Mouse (Mus musculus): ENCODE measurements around the gene Stx1a. TPM values are rescaled to one million over a fixed set of nuclear protein-coding genes. Genes with fewer than 3 reads are reported as not detected.

Gene Stx1a
- polyA plus RNA-seq, 1 experiment from 2014 or later = 12.9 TPM

- Histone ChIP-seq H3K4me1 (peaks cover 45% of the 10 kb centered on the region), H3K9me3 (no peaks in the 10 kb centered on the region), H3K4me3 (peak overlapping the region; percentile 74), H3K4me2 (peak overlapping the region; percentile 96), H3K27me3 (no peaks in the 10 kb centered on the region), H3K9ac (0 out of 2 replicates have a peak overlapping the region, but pooled peaks have one; percentile 55), H3K27ac (no peak overlapping the region), H3K36me3 (no peaks in the 10 kb centered on the region)
- no peak for ATAC-seq (ENCODE audit: insufficient number of reproducible peaks, insufficient read depth, low FRiP score, low TSS enrichment, low read depth)
- 42% methylated on average over 11 of the region's 11 CpGs for WGBS
Measured at GRCm38 (mm10) chr5:135024665-135025224, 1.5 kb downstream of the Stx1a start.

GRCm38 (mm10) chr5:135025899-135026298 is 2.6 kb downstream of the Stx1a start:
- H3K4me2 ChIP-seq = peak overlapping the region; percentile 96
- WGBS = 6% methylated on average over 7 of the region's 7 CpGs

GRCm38 (mm10) chr5:135029007-135029854 is 5.9 kb downstream of the Stx1a start:
- no peak overlapping the region; the same call in 1 of the 2 replicates for H3K27ac ChIP-seq
- H3K4me3 ChIP-seq = no peak overlapping the region
- peak overlapping the region; percentile 18; the same call in 1 of the 2 replicates for H3K4me2 ChIP-seq

More at GRCm38 (mm10) chr5:135025899-135026298, 2.6 kb downstream of the Stx1a start:
- Histone ChIP-seq H3K27me3 (no peaks in the 10 kb centered on the region), H3K27ac (no peak overlapping the region; the same call in none of the 2 replicates), H3K9ac (peak overlapping the region; percentile 55), H3K4me3 (peak overlapping the region; percentile 15; the same call in 1 of the 2 replicates), H3K9me3 (no peaks in the 10 kb centered on the region), H3K36me3 (no peaks in the 10 kb centered on the region), H3K4me1 (peaks cover 45% of the 10 kb centered on the region)
- no peak for ATAC-seq (ENCODE audit: insufficient number of reproducible peaks, insufficient read depth, low FRiP score, low TSS enrichment, low read depth)

GRCm38 (mm10) chr5:135032581-135032980 is 9.3 kb downstream of the Stx1a start:
- no peaks in the 10 kb centered on the region for H3K27me3 ChIP-seq
- no peaks in the 10 kb centered on the region for H3K9me3 ChIP-seq
- no peak overlapping the region for H3K27ac ChIP-seq
- peaks cover 13% of the 10 kb centered on the region for H3K4me1 ChIP-seq
- H3K36me3 ChIP-seq = peaks cover 10% of the 10 kb centered on the region
- H3K9ac ChIP-seq = no peak overlapping the region
- no peak for ATAC-seq (ENCODE audit: insufficient number of reproducible peaks, insufficient read depth, low FRiP score, low TSS enrichment, low read depth)
- 90% methylated on average over 5 of the region's 5 CpGs for WGBS
- H3K4me2 ChIP-seq = no peak overlapping the region
- H3K4me3 ChIP-seq = no peak overlapping the region

More at GRCm38 (mm10) chr5:135029007-135029854, 5.9 kb downstream of the Stx1a start:
- Histone ChIP-seq H3K27me3 (no peaks in the 10 kb centered on the region), H3K36me3 (peaks cover 3% of the 10 kb centered on the region; the same call in 1 of the 2 replicates), H3K4me1 (peaks cover 35% of the 10 kb centered on the region), H3K9me3 (no peaks in the 10 kb centered on the region), H3K9ac (no peak overlapping the region)
- 52% methylated on average over 18 of the region's 18 CpGs for WGBS
- no peak for ATAC-seq (ENCODE audit: insufficient number of reproducible peaks, insufficient read depth, low FRiP score, low TSS enrichment, low read depth)

GRCm38 (mm10) chr5:135034593-135034992 is 11.3 kb downstream of the Stx1a start:
- WGBS = 97% methylated on average over 2 of the region's 2 CpGs
- Histone ChIP-seq H3K4me3 (no peak overlapping the region), H3K36me3 (peaks cover 27% of the 10 kb centered on the region), H3K4me1 (peaks cover under 1% of the 10 kb centered on the region; the same call in 1 of the 2 replicates), H3K27me3 (no peaks in the 10 kb centered on the region), H3K9ac (no peak overlapping the region), H3K27ac (no peak overlapping the region), H3K4me2 (no peak overlapping the region), H3K9me3 (no peaks in the 10 kb centered on the region)
- no peak for ATAC-seq (ENCODE audit: insufficient number of reproducible peaks, insufficient read depth, low FRiP score, low TSS enrichment, low read depth)

- Histone ChIP-seq H3K4me1 (peaks cover 12% of the 10 kb centered on the region), H3K36me3 (peaks cover 37% of the 10 kb centered on the region), H3K27ac (no peak overlapping the region), H3K4me3 (no peak overlapping the region), H3K9ac (no peak overlapping the region), H3K4me2 (no peak overlapping the region), H3K9me3 (no peaks in the 10 kb centered on the region), H3K27me3 (no peaks in the 10 kb centered on the region)
- no peak for ATAC-seq (ENCODE audit: insufficient number of reproducible peaks, insufficient read depth, low FRiP score, low TSS enrichment, low read depth)
- WGBS = 67% methylated on average over 18 of the region's 18 CpGs
Measured at GRCm38 (mm10) chr5:135035608-135036359, 12.5 kb downstream of the Stx1a start.

- peaks cover 12% of the 10 kb centered on the region for H3K4me1 ChIP-seq
- WGBS = 93% methylated on average over 3 of the region's 3 CpGs
- H3K36me3 ChIP-seq = peaks cover 52% of the 10 kb centered on the region
- no peak overlapping the region for H3K4me3 ChIP-seq
- no peak overlapping the region for H3K27ac ChIP-seq
- ATAC-seq (ENCODE audit: insufficient number of reproducible peaks, insufficient read depth, low FRiP score, low TSS enrichment, low read depth) = no peak
- H3K27me3 ChIP-seq = no peaks in the 10 kb centered on the region
- no peak overlapping the region for H3K9ac ChIP-seq
- H3K4me2 ChIP-seq = no peak overlapping the region
- no peaks in the 10 kb centered on the region for H3K9me3 ChIP-seq
Measured at GRCm38 (mm10) chr5:135037946-135038345, 14.7 kb downstream of the Stx1a start.

- ATAC-seq (ENCODE audit: insufficient number of reproducible peaks, insufficient read depth, low FRiP score, low TSS enrichment, low read depth) = no peak
- H3K4me3 ChIP-seq = no peak overlapping the region
- no peaks in the 10 kb centered on the region for H3K27me3 ChIP-seq
- no peak overlapping the region for H3K9ac ChIP-seq
- WGBS = 76% methylated on average over 9 of the region's 9 CpGs
- H3K9me3 ChIP-seq = no peaks in the 10 kb centered on the region
- peaks cover 12% of the 10 kb centered on the region for H3K4me1 ChIP-seq
- no peak overlapping the region for H3K4me2 ChIP-seq
- peaks cover 55% of the 10 kb centered on the region for H3K36me3 ChIP-seq
- H3K27ac ChIP-seq = no peak overlapping the region
Measured at GRCm38 (mm10) chr5:135039541-135039940, 16.3 kb downstream of the Stx1a start.

- no peak overlapping the region for H3K4me3 ChIP-seq
- H3K4me1 ChIP-seq = peaks cover 12% of the 10 kb centered on the region
- H3K9ac ChIP-seq = no peak overlapping the region
- H3K27ac ChIP-seq = no peak overlapping the region
- H3K27me3 ChIP-seq = no peaks in the 10 kb centered on the region
- WGBS = 43% methylated on average over 6 of the region's 6 CpGs
- no peaks in the 10 kb centered on the region for H3K9me3 ChIP-seq
- no peak overlapping the region for H3K4me2 ChIP-seq
- no peak for ATAC-seq (ENCODE audit: insufficient number of reproducible peaks, insufficient read depth, low FRiP score, low TSS enrichment, low read depth)
- H3K36me3 ChIP-seq = peaks cover 60% of the 10 kb centered on the region
Measured at GRCm38 (mm10) chr5:135040059-135040458, 16.8 kb downstream of the Stx1a start.

- Histone ChIP-seq H3K9ac (no peak overlapping the region), H3K9me3 (no peaks in the 10 kb centered on the region), H3K27ac (no peak overlapping the region), H3K36me3 (peaks cover 67% of the 10 kb centered on the region), H3K27me3 (no peaks in the 10 kb centered on the region), H3K4me2 (no peak overlapping the region), H3K4me3 (no peak overlapping the region), H3K4me1 (peaks cover 12% of the 10 kb centered on the region)
- ATAC-seq (ENCODE audit: insufficient number of reproducible peaks, insufficient read depth, low FRiP score, low TSS enrichment, low read depth) = no peak
- WGBS = 76% methylated on average over 11 of the region's 11 CpGs
Measured at GRCm38 (mm10) chr5:135040777-135041176, 17.5 kb downstream of the Stx1a start.

GRCm38 (mm10) chr5:135042105-135042788 is 19.0 kb downstream of the Stx1a start:
- WGBS = 34% methylated on average over 20 of the region's 21 CpGs
- ATAC-seq (ENCODE audit: insufficient number of reproducible peaks, insufficient read depth, low FRiP score, low TSS enrichment, low read depth) = no peak
- no peak overlapping the region for H3K4me3 ChIP-seq
- no peaks in the 10 kb centered on the region for H3K27me3 ChIP-seq
- H3K9ac ChIP-seq = 0 out of 2 replicates have a peak overlapping the region, but pooled peaks have one; percentile 4
- no peaks in the 10 kb centered on the region for H3K9me3 ChIP-seq
- H3K36me3 ChIP-seq = peaks cover 65% of the 10 kb centered on the region
- no peak overlapping the region for H3K4me2 ChIP-seq
- H3K4me1 ChIP-seq = peaks cover 12% of the 10 kb centered on the region
- no peak overlapping the region for H3K27ac ChIP-seq

All from embryonic facial prominence, embryonic 13.5 days (tissue).